8 mouse cellular contexts compared by ENCODE assay signal in genomic region chr10:63428243-63429022, GRCm38 (mm10). TPM values are rescaled to one million over a fixed set of nuclear protein-coding genes. Genes with fewer than 3 reads are reported as not detected.
DNase-seq lines count a peak whose midpoint lies in the region; ATAC-seq lines count a peak whose summit lies in the region.

No protein-coding gene starts in this region.

- peak overlapping the region; percentile 54 for H3K4me2 ChIP-seq in embryonic facial prominence, embryonic 11.5 days (ENCODE audit: low read depth, low read length)
- H3K4me2 ChIP-seq in heart, embryonic 16.5 days (ENCODE audit: low read depth, low read length): peak overlapping the region; percentile 82

- H3K36me3 ChIP-seq in embryonic facial prominence, embryonic 11.5 days (replicated peaks; ENCODE audit: control insufficient read depth, insufficient read depth, low read depth, low read length): no peaks in the 10 kb centered on the region
- no peaks in the 10 kb centered on the region for H3K36me3 ChIP-seq in heart, embryonic 16.5 days (ENCODE audit: control insufficient read depth, insufficient read depth)

- ATAC-seq in activated CD4-positive, CD25-positive, alpha-beta regulatory T cell, adult 4 months: peak; percentile 11
- ATAC-seq in embryonic facial prominence, embryonic 11.5 days (replicated peaks; ENCODE audit: insufficient number of reproducible peaks, low FRiP score, low TSS enrichment, low read depth): no peak
- no peak for ATAC-seq in heart, embryonic 16.5 days (replicated peaks; ENCODE audit: extremely low read depth, insufficient read depth, low FRiP score)

- 25% methylated on average over 19 of the region's 19 CpGs for WGBS in embryonic facial prominence, embryonic 11.5 days
- WGBS in heart, embryonic 16.5 days: 19% methylated on average over 19 of the region's 19 CpGs

- H3K9ac ChIP-seq in embryonic facial prominence, embryonic 11.5 days (replicated peaks; ENCODE audit: low read length): peak overlapping the region; percentile 22
- peak overlapping the region; percentile 68 for H3K9ac ChIP-seq in heart, embryonic 16.5 days (ENCODE audit: low read length)

- H3K4me1 ChIP-seq in embryonic facial prominence, embryonic 11.5 days (ENCODE audit: control insufficient read depth, insufficient read depth, low read length): no peaks in the 10 kb centered on the region
- 0 out of 2 replicates have a peak, but pooled peaks cover 3% of the 10 kb centered on the region for H3K4me1 ChIP-seq in heart, embryonic 16.5 days (ENCODE audit: control insufficient read depth, insufficient read depth, low read length)

- no peak overlapping the region for H3K27ac ChIP-seq in embryonic facial prominence, embryonic 11.5 days (replicated peaks; ENCODE audit: low read depth, low read length)
- 0 out of 2 replicates have a peak overlapping the region, but pooled peaks have one; percentile 33 for H3K27ac ChIP-seq in heart, embryonic 16.5 days (ENCODE audit: low read length)

- no peaks in the 10 kb centered on the region for H3K9me3 ChIP-seq in embryonic facial prominence, embryonic 11.5 days (replicated peaks; ENCODE audit: control insufficient read depth, low read length)
- H3K9me3 ChIP-seq in heart, embryonic 16.5 days (replicated peaks; ENCODE audit: control insufficient read depth, low read length): no peaks in the 10 kb centered on the region

- H3K27me3 ChIP-seq in embryonic facial prominence, embryonic 11.5 days (ENCODE audit: control insufficient read depth, insufficient read depth, low read length): no peaks in the 10 kb centered on the region
- no peaks in the 10 kb centered on the region for H3K27me3 ChIP-seq in heart, embryonic 16.5 days (ENCODE audit: control insufficient read depth, insufficient read depth, low read length)

- H3K4me3 ChIP-seq in embryonic facial prominence, embryonic 11.5 days (ENCODE audit: low read depth, low read length): peak overlapping the region; percentile 77
- peak overlapping the region; percentile 87 for H3K4me3 ChIP-seq in heart, embryonic 16.5 days (ENCODE audit: low read length)

- DNase-seq in gastrocnemius, adult 18-20 months (ENCODE audit: low spot score): peak; percentile 14
- no peak for DNase-seq in gastrocnemius, postnatal 25 days
- peak; percentile 54 for DNase-seq in embryonic facial prominence, embryonic 11.5 days (ENCODE audit: low spot score)
- DNase-seq in layer of hippocampus, postnatal 25 days (ENCODE audit: extremely low spot score in 1 of 2, low spot score in 1 of 2): peak; percentile 10 to 20
- DNase-seq in lung, postnatal 36 days: peak; percentile 32
- peak; percentile 20 for DNase-seq in right cerebral cortex, postnatal 4 days

RNA-seq across cellular contexts. Expression of gene Ctnna3, which starts 1.5 kb away (rescaled TPM):
- 10 to 100 TPM; 22.0 to 26.9 TPM for total RNA-seq in gastrocnemius, adult 18-20 months (2021)
- 10 to 100 TPM; 11.0 to 15.8 TPM for total RNA-seq in gastrocnemius, postnatal 25 days (2021)
- under 1 TPM in 1 of 2 experiments, not detected in 1; 0.26 TPM for polyA plus RNA-seq in activated CD4-positive, CD25-positive, alpha-beta regulatory T cell, adult 4 months (2017; shearing (Covaris generic))
- polyA plus RNA-seq in embryonic facial prominence, embryonic 11.5 days (2014; fragmentation: Nextera tagmentation; extraction: Ambion mirVana): 0.14 and 0.35 TPM in 2 replicates
- 27.6 and 29.1 TPM in 2 replicates for polyA plus RNA-seq in heart, embryonic 16.5 days (2015; fragmentation: Nextera tagmentation; extraction: Ambion mirVana)
- total RNA-seq in layer of hippocampus, postnatal 25 days (2021): 1 to 10 TPM; 1.5 to 1.7 TPM

RNA-seq across cellular contexts. Expression of gene Gm7075, which starts 6.8 kb away (rescaled TPM):
- total RNA-seq in gastrocnemius, adult 18-20 months (2021): not detected
- not detected for total RNA-seq in gastrocnemius, postnatal 25 days (2021)
- polyA plus RNA-seq in activated CD4-positive, CD25-positive, alpha-beta regulatory T cell, adult 4 months (2017; shearing (Covaris generic)): not detected
- not detected in 2 replicates for polyA plus RNA-seq in embryonic facial prominence, embryonic 11.5 days (2014; fragmentation: Nextera tagmentation; extraction: Ambion mirVana)
- not detected in 2 replicates for polyA plus RNA-seq in heart, embryonic 16.5 days (2015; fragmentation: Nextera tagmentation; extraction: Ambion mirVana)
- not detected for total RNA-seq in layer of hippocampus, postnatal 25 days (2021)

RNA-seq across cellular contexts. Expression of gene Dnajc12, which starts 46.2 kb away (rescaled TPM):
- total RNA-seq in gastrocnemius, adult 18-20 months (2021): 10 to 100 TPM; 21.7 to 25.1 TPM
- 10 to 100 TPM; 14.4 to 15.6 TPM for total RNA-seq in gastrocnemius, postnatal 25 days (2021)
- 1 to 10 TPM; 5.0 to 7.5 TPM for polyA plus RNA-seq in activated CD4-positive, CD25-positive, alpha-beta regulatory T cell, adult 4 months (2017; shearing (Covaris generic))
- 12.2 and 14.5 TPM in 2 replicates for polyA plus RNA-seq in embryonic facial prominence, embryonic 11.5 days (2014; fragmentation: Nextera tagmentation; extraction: Ambion mirVana)
- polyA plus RNA-seq in heart, embryonic 16.5 days (2015; fragmentation: Nextera tagmentation; extraction: Ambion mirVana): 6.6 and 7.5 TPM in 2 replicates
- total RNA-seq in layer of hippocampus, postnatal 25 days (2021): 10 to 100 TPM; 15.6 to 18.2 TPM

RNA-seq across cellular contexts. Expression of gene Sirt1, which starts 46.9 kb away (rescaled TPM):
- 1 to 10 TPM; 6.8 to 8.1 TPM for total RNA-seq in gastrocnemius, adult 18-20 months (2021)
- total RNA-seq in gastrocnemius, postnatal 25 days (2021): 1 to 10 TPM; 5.4 to 6.8 TPM
- 10 to 100 TPM in 1 of 2 experiments, 1 to 10 TPM in 1; 6.6 to 10.5 TPM for polyA plus RNA-seq in activated CD4-positive, CD25-positive, alpha-beta regulatory T cell, adult 4 months (2017; shearing (Covaris generic))
- 9.3 and 15.2 TPM in 2 replicates for polyA plus RNA-seq in embryonic facial prominence, embryonic 11.5 days (2014; fragmentation: Nextera tagmentation; extraction: Ambion mirVana)
- polyA plus RNA-seq in heart, embryonic 16.5 days (2015; fragmentation: Nextera tagmentation; extraction: Ambion mirVana): 2.6 and 2.7 TPM in 2 replicates
- total RNA-seq in layer of hippocampus, postnatal 25 days (2021): 10 to 100 TPM; 12.5 to 14.2 TPM

Comparison
In these comparisons a context has a peak if more than half of its experiments do, and no peak if none do; other contexts are left out.
1. RNA of gene Ctnna3, which starts 1.5 kb away (total RNA-seq): 22.0 to 26.9 TPM in gastrocnemius, adult 18-20 months and 11.0 to 15.8 TPM in gastrocnemius, postnatal 25 days; 1.5 to 1.7 TPM in layer of hippocampus, postnatal 25 days; every median in the first group is over 4 times any median in the second.